Mouse (Mus musculus) myocyte (in vitro differentiated cells): Measurements from ENCODE around the gene Nr0b2.

Experiments used
- CEBPB ChIP-seq: IDR thresholded peaks from 2 replicates; pipeline ENCODE4 v1.6.1; 2011; ENCODE audit warnings: mild to moderate bottlenecking, moderate library complexity; ENCODE audit not compliant: poor library complexity, insufficient read depth, severe bottlenecking
- E2F4 ChIP-seq: IDR thresholded peaks from one replicate; pipeline ENCODE4 v1.6.1; 2011; ENCODE audit warnings: mild to moderate bottlenecking, control low read depth, moderate library complexity; ENCODE audit not compliant: insufficient read depth
- MAX ChIP-seq: IDR thresholded peaks from one replicate; pipeline ENCODE4 v1.6.1; 2011; ENCODE audit warnings: low read depth, mild to moderate bottlenecking, control low read depth
- MYOD1 ChIP-seq, 3 experiments: IDR thresholded peaks; one replicate each; pipeline ENCODE4 v1.6.1; 2011; ENCODE audit warnings: control low read depth in 2 of 3, low read depth in 2 of 3, mild to moderate bottlenecking in 2 of 3, moderate library complexity in 1 of 3; ENCODE audit not compliant: insufficient read length in 2 of 3, control insufficient read depth in 1 of 3
- POLR2A ChIP-seq: IDR thresholded peaks from one replicate; pipeline ENCODE4 v1.6.1; 2011; ENCODE audit warnings: low read depth, mild to moderate bottlenecking, control low read depth, moderate library complexity; ENCODE audit not compliant: insufficient read length
- POLR2AphosphoS2 ChIP-seq: IDR thresholded peaks from one replicate; pipeline ENCODE4 v1.6.1; 2011; ENCODE audit warnings: low read depth, control low read depth; ENCODE audit not compliant: insufficient read length
- REST ChIP-seq: IDR thresholded peaks from one replicate; pipeline ENCODE4 v1.6.1; 2011; ENCODE audit warnings: mild to moderate bottlenecking, control low read depth, moderate library complexity; ENCODE audit not compliant: insufficient read depth, insufficient read length
- SRF ChIP-seq: IDR thresholded peaks from one replicate; pipeline ENCODE4 v1.6.1; 2011; ENCODE audit warnings: low read depth; ENCODE audit not compliant: control insufficient read depth, insufficient read length
- TCF3 ChIP-seq: IDR thresholded peaks from one replicate; pipeline ENCODE4 v1.6.1; 2011; ENCODE audit warnings: low read depth, control low read depth; ENCODE audit not compliant: insufficient read length
- USF1 ChIP-seq: IDR thresholded peaks from one replicate; pipeline ENCODE4 v1.6.1; 2011; ENCODE audit warnings: low read depth, mild to moderate bottlenecking, control low read depth, moderate library complexity

- TF ChIP-seq REST (no peak), E2F4 (no peak), POLR2A (no peak), MYOD1 (IDR thresholded peaks at IDR 0.05; ENCODE audit: control insufficient read depth in 1 of 3, insufficient read length in 2 of 3, low read depth in 2 of 3) (no peak), POLR2AphosphoS2 (no peak), CEBPB (no peak), USF1 (no peak), SRF (no peak), MAX (no peak), TCF3 (no peak)
Observed at GRCm38 (mm10) chr4:133563123-133563571, 10.0 kb downstream of the Nr0b2 start.
